Mouse (Mus musculus) forebrain, embryonic 11.5 days (tissue): ENCODE measurements around the gene Pon2. TPM values are rescaled to one million over a fixed set of nuclear protein-coding genes. Genes with fewer than 3 reads are reported as not detected.
"Not testable (repeated sequence)": the region's sequence is repeated elsewhere in the genome, so short reads cannot be mapped to it uniquely, and the experiment has no call there.

Experiments
- ATAC-seq: fragments of 200-750 bp; cut with Nextera tagmentation; replicated peaks from 2 replicates; pipeline ENCODE4 v1.8.0; 2017; ENCODE audit warnings: moderate TSS enrichment; ENCODE audit not compliant: low FRiP score
- DNase-seq: peaks from one replicate; pipeline ENCODE4 v3.0.0-alpha.2; 2017; ENCODE audit warnings: low spot score
- H3K27ac ChIP-seq: fragments of 300-500 bp; sonication (generic); 2 replicates; pipeline ENCODE4 v1.5.1; 2014; ENCODE audit warnings: low read depth, low read length
- H3K27me3 ChIP-seq: fragments of 300-500 bp; sonication (generic); 2 replicates; pipeline ENCODE4 v1.6.1; 2014; ENCODE audit warnings: mild to moderate bottlenecking, low read length, mixed read lengths; ENCODE audit not compliant: control insufficient read depth, insufficient read depth
- H3K36me3 ChIP-seq: fragments of 300-500 bp; sonication (generic); 2 replicates; pipeline ENCODE4 v1.6.1; 2014; ENCODE audit warnings: mild to moderate bottlenecking, low read length, moderate library complexity, mixed read lengths; ENCODE audit not compliant: control insufficient read depth, insufficient read depth
- H3K4me1 ChIP-seq: fragments of 300-500 bp; sonication (generic); replicated peaks from 2 replicates; pipeline ENCODE4 v1.6.1; 2014; ENCODE audit warnings: low read length, mixed read lengths; ENCODE audit not compliant: control insufficient read depth, insufficient read depth
- H3K4me2 ChIP-seq: fragments of 300-500 bp; sonication (generic); 2 replicates; pipeline ENCODE4 v1.6.1; 2014; ENCODE audit warnings: low read depth, mild to moderate bottlenecking, low read length, moderate library complexity, mixed read lengths; ENCODE audit not compliant: severe bottlenecking
- H3K4me3 ChIP-seq: fragments of 300-500 bp; sonication (generic); 2 replicates; pipeline ENCODE4 v1.5.1; 2014; ENCODE audit warnings: low read depth, low read length
- H3K9ac ChIP-seq: fragments of 300-500 bp; sonication (generic); 2 replicates; pipeline ENCODE4 v1.6.1; 2014; ENCODE audit warnings: low read length
- H3K9me3 ChIP-seq: fragments of 300-500 bp; sonication (generic); 2 replicates; pipeline ENCODE4 v1.6.1; 2016; ENCODE audit warnings: low read length, mixed read lengths; ENCODE audit not compliant: control insufficient read depth
- WGBS: fragments of 180-500 bp; shearing (Covaris S2); extraction: QIAGEN DNeasy Blood & Tissue Kit; methylation state at CpG from one replicate; pipeline ENCODE4 v1.1.7; 2014; 5-methylcytosine and 5-hydroxymethylcytosine counted together
- polyA plus RNA-seq: library from polyadenylated mRNA; unstranded; fragments of >200 nt; fragmentation: Nextera tagmentation; extraction: Ambion mirVana; gene quantifications from 2 replicates; pipeline ENCODE4 v1.2.1, GENCODE M21; 2014

Gene Pon2
- polyA plus RNA-seq, 1 experiment from 2014 or later: 45.0 TPM

GRCm38 (mm10) chr6:5230261-5230660 is 68.0 kb downstream of the Pon2 start:
- Histone ChIP-seq H3K9ac (no peak overlapping the region), H3K36me3 (no peaks in the 10 kb centered on the region), H3K4me1 (no peaks in the 10 kb centered on the region), H3K27me3 (no peaks in the 10 kb centered on the region), H3K27ac (no peak overlapping the region), H3K4me2 (no peak overlapping the region), H3K4me3 (no peak overlapping the region), H3K9me3 (no peaks in the 10 kb centered on the region)
- DNase-seq (no peak), ATAC-seq (no peak)
- 92% methylated on average over 5 of the region's 5 CpGs for WGBS

GRCm38 (mm10) chr6:5223551-5223950 is 74.7 kb downstream of the Pon2 start:
- not testable (repeated sequence) for H3K4me2 ChIP-seq, H3K9ac ChIP-seq, H3K4me3 ChIP-seq, H3K9me3 ChIP-seq, ATAC-seq, H3K36me3 ChIP-seq, DNase-seq, H3K4me1 ChIP-seq, H3K27me3 ChIP-seq, H3K27ac ChIP-seq
- 79% methylated on average over 2 of the region's 2 CpGs for WGBS

- ATAC-seq: no peak
Measured at GRCm38 (mm10) chr6:5222080-5222479, 76.2 kb downstream of the Pon2 start.

GRCm38 (mm10) chr6:5218190-5218589 is 80.1 kb downstream of the Pon2 start:
- DNase-seq (no peak), ATAC-seq (no peak)
- H3K27me3 ChIP-seq: no peaks in the 10 kb centered on the region
- H3K4me1 ChIP-seq: no peaks in the 10 kb centered on the region
- H3K4me3 ChIP-seq: no peak overlapping the region
- no peak overlapping the region for H3K4me2 ChIP-seq
- WGBS: 90% methylated on average over 4 of the region's 4 CpGs
- no peak overlapping the region for H3K9ac ChIP-seq
- no peaks in the 10 kb centered on the region for H3K9me3 ChIP-seq
- H3K36me3 ChIP-seq: no peaks in the 10 kb centered on the region
- H3K27ac ChIP-seq: no peak overlapping the region

More at GRCm38 (mm10) chr6:5222080-5222479, 76.2 kb downstream of the Pon2 start:
- Histone ChIP-seq H3K27me3 (no peaks in the 10 kb centered on the region), H3K27ac (no peak overlapping the region), H3K4me2 (no peak overlapping the region), H3K9me3 (no peaks in the 10 kb centered on the region), H3K9ac (no peak overlapping the region), H3K36me3 (no peaks in the 10 kb centered on the region), H3K4me1 (no peaks in the 10 kb centered on the region), H3K4me3 (no peak overlapping the region)
- no peak for DNase-seq
- 61% methylated on average over 3 of the region's 3 CpGs for WGBS

Other genes starting within 250 kb of the Pon2 start
- gene Pon1, start 104.5 kb downstream of the Pon2 start, polyA plus RNA-seq: 0.21 TPM in 1 of 2 replicates, not detected in the other
- gene Pon3, start 42.2 kb downstream of the Pon2 start, polyA plus RNA-seq: 4.5 and 4.8 TPM in 2 replicates
- gene Asb4, start 84.9 kb upstream of the Pon2 start, polyA plus RNA-seq: 33.4 and 34.1 TPM in 2 replicates
- gene Pdk4, start 197.9 kb upstream of the Pon2 start, polyA plus RNA-seq: 0.80 and 1.4 TPM in 2 replicates